Mouse (Mus musculus) T-cell, adult 2 months (primary cell): ENCODE data around the gene Egfl7.

Experiments
- DNase-seq: peaks from one replicate; pipeline ENCODE4 v3.0.0; 2022; ENCODE audit warnings: low spot score

Gene Egfl7

DNA sequence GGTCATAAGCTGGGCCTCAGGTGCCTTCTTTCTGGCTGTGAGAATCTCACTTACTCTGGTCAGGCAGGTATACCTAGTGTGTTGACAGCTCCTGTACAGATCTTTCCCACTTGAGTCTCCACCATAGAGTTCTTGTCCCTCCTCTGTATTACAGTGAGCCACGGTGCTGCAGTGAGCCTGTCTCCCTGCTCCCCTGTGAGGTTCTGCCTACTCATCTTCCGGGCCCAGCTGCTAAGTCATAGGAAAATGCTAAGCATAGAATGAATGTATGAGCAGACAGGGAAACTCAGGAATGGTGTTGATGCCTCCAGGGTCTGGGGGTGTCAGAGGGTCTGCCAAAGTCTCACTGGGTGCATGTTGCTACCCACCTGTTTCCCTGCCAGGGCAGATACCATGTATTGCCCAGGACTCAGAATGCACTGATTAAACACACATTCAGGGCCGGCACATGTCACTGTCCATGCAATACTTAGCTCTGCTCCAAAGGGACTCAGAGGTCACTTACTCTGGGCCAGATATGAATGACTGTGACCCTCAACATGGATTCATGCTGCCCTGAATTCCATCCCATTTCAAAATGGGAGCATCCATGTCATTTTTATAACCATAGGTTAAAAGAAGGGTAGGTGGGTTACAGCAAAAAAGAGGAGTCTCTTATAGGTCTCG is 35.8 kb downstream of the Egfl7 start:
- no peak for DNase-seq

DNA sequence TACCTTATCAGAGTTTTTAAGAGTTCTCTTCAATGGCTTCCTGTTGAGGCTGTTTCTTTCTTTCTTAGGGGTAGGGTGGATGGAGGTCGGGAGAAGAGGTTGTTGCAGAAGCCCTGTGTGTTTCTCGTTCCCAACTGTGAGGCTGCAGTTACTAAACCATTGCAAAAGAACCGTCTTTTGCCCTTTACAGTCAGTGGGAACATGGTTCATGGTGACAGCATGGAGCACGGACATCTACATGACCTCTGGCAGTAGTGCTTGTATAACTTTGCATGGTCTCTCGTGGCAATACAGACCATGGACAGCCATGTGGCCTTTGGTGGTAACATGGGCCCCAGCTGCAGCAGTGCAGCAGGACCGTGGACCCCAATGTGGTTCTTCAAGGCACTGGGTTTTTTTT is 37.5 kb downstream of the Egfl7 start:
- no peak for DNase-seq

DNA sequence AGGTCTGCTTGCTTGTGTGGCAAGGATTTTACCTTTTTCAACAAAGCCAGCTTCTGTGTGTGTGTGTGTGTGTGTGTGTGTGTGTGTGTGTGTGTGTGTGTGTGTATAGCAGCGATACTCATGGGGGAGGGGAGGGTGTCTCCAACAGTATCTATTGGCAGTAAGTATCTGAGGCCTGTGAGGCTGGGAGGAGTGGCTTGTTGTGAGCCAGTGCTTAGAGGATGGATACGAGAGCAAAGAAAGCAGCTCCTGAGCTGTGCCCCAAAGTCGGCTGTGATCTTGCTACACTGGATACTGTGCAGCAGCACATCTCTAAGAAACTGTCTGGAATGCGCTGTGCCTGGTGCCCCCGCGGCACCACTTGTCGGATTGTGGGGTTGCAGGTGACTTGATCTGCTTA is 38.1 kb downstream of the Egfl7 start:
- no peak for DNase-seq

DNA sequence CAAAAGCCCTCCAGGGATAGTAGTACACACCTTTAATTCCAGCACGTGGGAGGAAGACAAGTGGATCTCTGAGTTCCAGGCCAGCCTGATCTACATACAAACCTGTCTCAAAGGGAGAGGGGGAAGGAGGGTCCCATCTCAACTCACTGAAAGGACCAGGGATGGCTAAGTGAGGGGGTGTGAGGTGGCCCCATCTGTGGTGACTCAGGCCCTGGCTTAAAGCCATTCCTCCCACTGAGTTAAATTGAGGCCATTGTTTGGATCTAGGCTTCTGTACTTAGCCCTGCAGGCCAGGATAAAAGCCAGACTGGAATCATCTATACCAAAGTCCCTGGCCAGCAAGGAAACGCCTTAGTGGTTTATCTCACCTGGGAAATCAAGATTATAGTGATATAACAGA is 41.4 kb downstream of the Egfl7 start:
- DNase-seq = no peak

DNA sequence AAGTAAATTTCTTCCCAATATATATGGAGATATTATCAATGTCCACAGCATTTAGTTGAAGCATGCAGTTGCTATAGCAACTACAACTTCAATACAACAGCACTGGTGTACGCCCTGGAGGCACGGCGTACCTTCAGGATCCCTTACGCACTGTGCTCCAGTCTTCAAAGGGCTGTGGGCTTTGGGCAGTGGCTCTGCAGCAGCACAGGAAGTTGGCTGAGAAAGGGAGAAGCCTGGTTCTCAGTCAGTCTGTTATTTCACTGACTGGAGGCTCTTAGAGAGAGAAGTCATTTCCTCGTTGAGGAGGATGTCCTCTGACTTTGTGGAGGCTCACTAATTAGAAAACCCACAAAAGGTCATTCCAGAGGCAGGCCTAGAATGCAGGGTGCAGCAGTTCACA is 43.2 kb downstream of the Egfl7 start:
- peak; percentile 82 for DNase-seq

DNA sequence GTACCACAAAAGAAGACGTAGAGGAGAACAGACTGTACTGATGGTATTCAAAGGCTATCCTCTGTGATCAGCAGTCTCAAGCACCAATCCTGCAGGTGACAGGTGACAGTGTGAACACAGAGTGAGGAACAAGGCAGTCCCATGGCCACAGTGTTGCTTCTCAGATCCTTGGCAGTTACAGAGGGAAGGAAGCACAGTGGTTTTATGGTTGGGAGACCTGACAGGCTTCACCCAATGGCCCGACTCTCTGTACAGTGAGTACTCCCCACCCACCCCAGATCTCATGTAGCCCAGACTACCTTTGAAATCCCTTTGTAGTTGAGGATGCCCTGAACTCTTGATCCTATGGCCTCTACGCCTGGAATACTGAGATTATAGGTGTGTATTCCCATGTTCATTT is 45.6 kb downstream of the Egfl7 start:
- no peak for DNase-seq

DNA sequence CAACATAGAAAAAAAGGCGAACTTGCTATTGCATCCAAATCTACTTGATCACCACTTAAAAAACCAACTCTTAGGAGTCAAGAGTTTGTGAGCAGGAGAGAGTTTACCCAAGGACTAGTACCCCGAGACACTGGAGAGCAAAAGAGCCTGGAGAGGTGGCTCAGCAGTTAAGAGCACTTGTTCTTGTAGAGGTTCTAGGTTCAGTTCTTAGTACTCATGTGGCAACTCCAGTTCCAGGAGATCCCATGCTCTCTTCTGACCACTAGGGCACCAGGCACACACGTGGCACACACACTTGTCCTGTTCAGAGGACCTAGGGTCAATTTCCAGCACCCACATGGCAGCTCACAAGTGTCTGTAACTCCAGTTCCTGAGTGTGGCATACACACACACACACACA is 46.3 kb downstream of the Egfl7 start:
- no peak for DNase-seq

DNA sequence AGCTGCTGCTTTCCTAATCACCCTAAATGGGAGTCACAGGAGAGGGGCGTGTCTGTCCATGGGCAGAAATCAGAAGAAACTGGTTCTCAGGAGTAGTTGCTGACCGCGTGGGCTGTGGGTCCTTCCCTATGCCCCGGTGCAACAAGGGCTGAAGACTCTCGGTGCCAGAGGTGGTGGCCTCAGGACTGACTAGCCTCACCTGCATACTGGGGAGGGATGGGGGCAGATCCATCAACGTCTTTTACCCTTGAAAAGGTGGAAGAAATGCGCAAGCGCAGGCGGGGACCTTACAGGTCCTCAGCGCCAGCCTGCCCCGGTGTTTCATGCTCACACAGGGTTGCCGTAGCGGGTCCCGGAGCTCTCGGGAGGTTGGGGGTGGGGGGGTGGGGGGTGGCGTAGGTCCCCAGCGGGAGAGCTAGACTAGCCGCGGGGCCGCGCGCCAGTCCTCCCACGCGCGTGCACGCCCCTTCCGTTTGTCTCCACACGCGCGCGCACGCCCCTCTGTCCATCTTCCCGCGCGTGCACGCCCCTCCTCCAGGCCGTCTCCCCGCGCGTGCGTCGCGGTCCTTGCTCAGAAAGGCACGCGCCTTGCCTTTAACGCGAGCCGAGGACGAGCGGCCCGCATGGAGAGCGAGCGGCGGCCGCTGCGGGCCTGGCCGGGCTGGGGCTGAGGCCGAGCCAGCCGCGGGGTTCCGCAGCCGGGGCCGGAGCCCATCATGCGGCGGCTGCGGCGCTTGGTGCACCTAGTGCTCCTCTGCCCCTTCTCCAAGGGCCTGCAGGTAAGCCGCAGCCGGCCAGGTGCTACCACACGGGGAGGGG is 48.3 kb downstream of the Egfl7 start, which contains the start of gene Fam69b:
Gene Fam69b, plus strand, starts transcription at position 537 of the 819 bp plus-strand sequence.
- DNase-seq = peak; percentile 57

DNA sequence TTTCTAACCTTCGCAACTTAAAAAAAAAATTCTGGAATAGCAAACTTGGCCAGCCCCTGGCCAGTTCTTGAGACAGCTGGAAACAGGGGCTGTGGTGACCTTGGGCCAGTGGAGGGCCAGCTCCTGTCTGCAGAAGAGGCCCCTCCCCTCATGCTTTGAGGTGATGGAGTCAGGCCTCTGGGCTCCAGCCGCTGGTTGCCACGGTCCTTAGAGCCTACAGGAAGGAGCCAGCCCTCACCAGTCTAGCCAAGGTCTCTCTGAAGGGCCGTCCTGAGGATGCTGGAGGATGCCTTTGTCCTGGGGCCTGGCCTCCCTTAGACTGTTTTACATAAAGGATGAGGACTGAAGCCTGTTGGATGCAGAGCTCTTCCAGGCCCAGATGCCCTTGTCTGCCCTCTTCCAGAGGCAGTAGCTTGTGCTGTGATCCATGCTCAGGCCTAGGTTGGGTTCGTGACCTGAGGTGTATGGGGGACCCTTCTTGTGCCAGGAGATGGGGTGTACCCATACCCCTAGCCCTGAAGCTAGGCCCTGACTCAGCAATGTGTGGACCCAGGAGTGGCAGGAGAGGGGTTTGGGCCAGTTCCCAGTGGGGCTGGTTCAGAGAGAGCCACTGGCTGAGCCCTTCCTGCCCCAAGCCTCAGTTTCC is 49.1 kb downstream of the Egfl7 start:
- no peak for DNase-seq

DNA sequence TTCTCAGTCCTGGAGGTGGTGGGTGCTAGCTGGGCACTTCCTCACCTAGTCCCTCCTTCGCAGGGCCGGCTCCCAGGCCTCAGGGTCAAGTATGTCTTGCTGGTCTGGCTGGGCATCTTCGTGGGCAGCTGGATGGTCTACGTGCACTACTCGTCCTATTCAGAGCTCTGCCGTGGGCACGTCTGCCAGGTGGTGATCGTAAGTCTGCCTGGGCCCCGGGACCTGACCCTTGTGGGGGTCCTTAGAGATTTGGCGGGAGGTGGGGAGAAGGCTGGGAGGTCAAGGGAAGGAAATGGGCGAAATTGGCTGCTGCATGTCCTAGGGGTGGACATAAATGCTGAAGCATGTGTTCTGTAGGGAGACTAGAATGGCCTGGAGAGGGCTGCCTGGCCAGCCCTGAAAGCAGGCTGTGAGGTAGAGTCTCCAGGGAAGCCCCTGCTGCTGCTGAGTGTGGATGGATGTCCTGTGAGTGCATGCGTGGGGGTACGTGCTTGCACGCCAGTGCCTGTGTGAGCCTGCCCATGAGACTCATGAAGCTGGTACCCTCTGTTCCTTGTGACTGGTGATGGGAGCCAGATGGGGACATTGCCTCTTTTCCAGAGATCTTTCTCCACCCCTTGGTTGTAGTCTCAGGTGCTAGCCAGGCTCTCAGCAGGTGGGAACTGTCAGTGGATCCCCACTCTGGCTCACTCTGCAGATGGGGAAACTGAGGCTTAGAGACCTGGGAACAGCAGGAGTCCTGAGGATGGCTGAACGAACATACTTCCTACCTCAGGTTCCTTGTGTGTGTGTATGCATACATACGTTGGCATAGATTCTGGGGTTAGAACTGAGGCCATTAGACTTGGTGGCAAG is 53.0 kb downstream of the Egfl7 start:
- no peak for DNase-seq

DNA sequence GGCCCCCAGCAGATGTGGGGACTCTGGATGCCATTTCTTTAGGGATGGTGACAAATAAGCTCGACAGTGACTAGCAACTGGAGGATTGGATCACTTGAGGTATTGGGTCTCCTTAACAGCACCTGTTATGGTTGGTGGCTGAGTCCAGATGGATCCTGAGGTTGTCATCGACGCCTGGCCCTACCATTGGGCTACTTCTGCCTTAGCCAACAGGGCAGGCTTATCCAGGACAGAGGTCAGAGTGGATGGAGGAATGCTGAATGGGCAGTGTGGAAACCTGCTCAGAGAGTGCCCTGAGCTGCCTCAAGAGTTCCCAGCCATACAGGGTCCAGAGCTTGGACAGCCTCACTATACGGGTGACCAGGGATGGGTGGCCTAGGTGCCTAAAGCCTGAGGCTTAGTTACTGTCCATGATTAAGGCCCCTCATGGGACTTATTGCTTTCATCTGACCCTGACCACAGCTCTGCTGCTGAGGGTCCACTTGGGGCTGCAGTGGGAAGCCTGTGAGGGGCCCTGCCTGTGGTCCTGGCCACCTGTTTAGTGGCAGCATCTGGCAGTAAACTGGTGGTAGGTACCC is 54.2 kb downstream of the Egfl7 start:
- DNase-seq = no peak

DNA sequence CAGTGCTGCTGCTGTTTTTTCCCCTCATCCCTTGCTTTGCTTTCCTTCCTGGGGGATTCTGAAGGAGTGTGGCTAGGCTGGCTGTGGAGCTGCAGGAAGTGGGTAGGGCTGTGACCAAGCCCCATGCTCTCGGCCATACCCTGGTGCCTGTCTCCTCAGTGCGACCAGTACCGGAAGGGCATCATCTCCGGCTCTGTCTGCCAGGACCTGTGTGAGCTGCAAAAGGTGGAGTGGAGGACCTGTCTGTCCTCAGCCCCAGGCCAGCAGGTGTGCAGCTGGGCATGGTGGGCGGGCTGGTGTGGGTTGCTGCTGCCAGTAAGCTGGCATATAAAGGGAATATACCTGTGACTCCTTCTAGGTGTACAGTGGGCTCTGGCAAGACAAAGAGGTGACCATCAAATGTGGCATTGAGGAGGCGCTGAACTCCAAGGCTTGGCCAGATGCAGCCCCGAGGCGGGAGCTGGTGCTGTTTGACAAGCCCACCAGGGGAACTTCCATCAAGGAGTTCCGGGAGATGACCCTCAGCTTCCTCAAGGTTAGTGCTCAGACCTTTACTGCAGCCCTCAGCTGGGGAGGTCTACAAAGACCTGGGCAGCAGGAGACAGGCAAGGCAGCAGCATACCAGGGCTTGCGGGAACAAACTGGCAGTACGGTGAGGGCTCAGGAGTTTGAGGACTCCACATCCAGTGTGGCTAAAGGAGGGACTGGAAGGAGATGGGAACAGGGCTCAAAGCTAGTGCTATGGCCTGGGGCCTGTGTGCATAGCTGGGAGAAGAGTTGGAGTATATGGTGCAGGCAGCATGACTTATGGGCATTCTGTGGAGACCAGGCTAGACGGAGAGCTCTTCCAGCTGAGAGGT is 55.0 kb downstream of the Egfl7 start:
- DNase-seq = no peak

DNA sequence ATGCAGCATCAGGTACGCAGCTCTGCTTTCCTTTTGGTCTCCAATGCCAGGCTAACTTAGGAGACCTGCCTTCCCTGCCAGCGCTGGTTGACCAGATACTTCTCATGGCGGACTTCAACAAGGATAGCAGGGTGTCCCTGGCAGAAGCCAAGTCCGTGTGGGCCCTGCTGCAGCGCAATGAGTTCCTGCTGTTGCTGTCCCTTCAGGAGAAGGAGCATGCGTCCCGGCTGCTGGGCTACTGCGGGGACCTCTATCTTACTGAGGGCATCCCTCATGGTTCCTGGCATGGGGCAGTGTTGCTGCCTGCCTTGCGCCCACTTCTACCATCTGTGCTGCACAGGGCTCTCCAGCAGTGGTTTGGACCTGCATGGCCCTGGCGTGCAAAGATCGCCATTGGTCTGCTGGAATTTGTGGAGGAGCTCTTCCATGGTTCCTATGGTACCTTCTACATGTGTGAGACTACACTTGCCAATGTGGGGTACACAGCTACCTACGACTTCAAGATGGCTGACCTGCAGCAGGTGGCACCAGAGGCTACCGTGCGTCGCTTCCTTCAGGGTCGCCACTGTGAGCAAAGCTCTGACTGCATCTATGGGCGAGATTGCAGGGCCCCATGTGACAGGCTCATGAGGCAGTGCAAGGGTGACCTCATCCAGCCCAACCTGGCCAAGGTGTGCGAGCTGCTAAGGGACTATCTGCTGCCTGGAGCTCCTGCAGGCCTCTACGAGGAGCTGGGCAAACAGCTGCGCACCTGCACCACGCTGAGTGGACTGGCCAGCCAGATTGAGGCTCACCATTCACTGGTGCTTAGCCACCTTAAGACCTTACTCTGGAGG is 55.9 kb downstream of the Egfl7 start:
- DNase-seq = no peak

DNA sequence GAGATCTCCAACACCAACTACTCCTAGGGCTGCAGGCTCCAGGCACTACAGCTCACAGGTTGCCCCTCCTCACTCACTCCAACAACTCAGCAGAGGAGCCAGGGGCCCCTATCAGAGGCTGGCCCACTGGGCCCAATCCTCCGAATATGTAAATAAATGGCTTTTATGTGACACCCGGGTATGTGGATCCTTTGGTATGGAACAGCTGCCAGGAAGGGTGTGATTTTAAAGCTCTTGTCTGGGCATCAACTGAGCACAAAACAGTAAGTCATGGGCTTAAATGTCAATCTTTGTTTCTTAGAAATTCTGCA is 56.5 kb downstream of the Egfl7 start:
- DNase-seq = no peak

DNA sequence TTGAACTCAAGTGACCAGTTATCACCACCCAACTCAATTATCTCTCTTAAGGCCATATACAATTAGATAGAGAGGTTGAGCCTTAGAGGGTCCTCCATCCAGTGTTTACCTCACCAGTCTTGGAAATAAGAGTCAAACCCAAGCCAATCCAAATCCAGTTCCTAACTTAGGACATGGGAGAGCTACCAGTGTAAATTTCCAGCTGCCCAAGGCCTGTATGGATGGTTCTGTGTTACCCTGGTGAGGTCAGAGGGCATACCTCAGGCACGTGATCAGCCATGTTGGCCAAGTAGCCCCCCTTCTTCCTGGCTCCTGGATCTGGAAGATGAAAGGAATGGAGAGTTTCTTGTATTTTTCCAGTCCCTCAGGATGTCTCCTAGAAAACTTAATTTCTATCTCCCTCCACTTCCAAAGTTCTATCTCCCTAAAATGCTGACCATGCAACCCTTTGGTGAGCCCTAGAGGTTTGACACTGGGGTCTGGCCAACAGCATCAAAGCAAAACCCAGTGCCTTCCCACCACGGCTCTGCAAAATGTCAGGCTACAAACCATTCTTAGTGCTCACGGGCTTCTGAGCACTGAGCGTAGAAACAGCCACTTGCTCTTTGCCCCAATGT is 57.6 kb downstream of the Egfl7 start:
- no peak for DNase-seq

DNA sequence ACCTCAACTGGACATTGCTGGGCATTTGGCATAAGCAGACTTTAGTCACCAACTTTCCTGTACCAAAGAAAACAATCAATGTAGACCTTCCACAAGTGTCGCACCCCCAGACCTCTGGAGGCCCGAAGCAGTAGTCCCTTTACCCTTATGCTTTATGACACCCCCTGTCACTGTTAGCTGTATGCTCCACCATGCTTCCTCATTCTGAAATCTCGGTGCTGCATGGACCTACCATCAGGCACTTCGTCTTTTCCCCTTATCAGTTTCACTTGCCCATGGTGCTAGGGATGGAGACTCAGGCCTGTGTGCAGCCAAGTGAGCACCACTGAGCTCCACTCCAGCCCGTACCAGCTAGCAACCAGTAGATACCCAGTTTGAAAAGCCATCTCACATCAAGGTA is 58.2 kb downstream of the Egfl7 start:
- no peak for DNase-seq

DNA sequence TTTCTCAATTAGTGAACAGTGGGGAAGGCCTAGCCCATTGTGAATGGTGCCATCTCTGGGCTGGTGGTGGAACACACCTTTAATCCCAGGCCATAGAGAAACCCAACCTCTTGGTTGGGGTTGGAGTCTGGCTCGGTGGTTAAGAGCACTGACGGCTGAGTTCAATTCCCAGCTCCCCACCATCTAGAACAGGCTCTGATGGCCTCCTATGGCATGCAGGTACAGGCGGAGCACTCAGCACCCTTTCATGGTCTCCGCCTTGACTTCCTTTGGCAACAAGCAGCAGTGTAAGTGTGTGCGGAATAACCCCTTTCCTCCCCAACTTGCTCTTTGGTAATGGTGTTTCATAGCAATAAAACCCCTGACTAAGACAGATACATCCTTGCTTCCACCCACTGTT is 58.8 kb downstream of the Egfl7 start:
- DNase-seq = no peak

DNA sequence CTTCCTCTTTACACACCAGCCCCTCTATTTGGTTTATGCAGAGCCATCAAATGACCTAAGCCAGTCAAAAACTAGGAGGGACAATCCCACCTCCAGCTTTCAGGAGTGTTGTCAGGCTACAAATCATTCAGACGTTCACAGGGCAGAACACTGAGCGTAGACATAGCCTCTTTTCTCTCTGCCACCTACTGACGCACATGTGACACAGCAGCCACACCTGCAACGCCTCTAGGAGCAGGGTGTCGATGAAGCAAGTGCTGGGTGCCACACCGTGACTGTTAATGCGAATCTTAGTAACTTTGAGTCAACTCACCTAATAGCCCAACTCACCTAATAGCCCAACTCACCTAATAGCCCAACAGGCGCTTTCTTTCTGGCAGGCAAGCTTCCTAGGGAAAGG is 59.3 kb downstream of the Egfl7 start:
- DNase-seq = peak; percentile 78
